Mouse (Mus musculus): ENCODE results near the gene Tagln2.

The Tagln2 gene

DNA sequence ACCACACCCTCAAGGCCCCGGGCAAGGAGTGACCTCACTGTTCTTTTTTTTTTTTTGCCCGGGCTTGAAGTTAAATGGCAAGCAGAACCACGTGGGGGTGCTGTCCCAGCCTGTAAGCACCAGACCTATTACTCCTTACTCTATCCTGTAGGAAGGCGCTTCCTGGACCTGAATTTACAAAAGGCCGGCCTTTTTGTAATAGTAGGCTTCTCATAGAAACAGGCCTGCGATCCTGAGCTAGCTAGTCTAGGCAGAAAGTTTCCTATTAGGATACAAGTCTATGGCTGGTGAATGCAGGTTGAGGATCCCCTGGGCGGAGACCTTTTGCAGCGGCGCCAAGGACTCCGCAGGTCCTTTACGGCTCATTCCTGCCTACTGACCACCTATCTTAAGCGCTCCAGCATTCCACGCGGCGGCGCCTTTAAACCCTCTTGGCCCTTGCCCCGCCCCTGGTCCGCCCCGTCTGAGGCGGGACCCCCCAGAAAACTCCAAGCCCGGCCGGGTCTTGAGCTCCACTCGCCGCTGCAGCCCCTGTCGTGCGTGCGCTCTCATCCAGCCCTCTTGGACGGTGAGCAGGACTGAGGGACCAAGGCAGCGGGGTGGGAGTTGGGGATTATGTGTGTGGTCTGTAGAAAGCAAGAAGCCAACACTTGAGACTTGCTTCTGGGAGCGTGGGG lies at the start of gene Tagln2:
Gene Tagln2, plus strand, starts transcription at position 283 of the 677 bp plus-strand sequence.
- peak; percentile 72 for DNase-seq

DNA sequence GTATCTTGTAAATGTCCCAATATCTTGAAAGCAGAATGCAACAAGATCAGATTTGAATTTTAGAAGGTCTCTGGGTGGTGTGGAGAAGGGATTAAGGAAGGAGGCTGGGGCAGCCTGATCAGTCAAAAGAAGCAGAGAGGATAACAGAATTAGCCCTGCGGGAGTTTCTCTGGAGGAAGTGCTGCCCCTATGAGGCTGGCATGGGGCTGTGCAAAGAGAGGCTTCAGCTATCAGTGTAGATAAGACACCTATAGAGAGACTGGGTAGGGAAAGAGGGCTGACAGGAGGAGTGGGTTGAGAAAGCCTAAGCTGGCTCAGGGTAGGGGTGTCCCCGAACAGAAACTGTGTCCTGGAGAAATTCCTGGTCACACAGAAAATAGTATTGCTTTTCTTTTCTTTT lies 49.6 kb upstream of the Tagln2 start:
- DNase-seq: no peak

DNA sequence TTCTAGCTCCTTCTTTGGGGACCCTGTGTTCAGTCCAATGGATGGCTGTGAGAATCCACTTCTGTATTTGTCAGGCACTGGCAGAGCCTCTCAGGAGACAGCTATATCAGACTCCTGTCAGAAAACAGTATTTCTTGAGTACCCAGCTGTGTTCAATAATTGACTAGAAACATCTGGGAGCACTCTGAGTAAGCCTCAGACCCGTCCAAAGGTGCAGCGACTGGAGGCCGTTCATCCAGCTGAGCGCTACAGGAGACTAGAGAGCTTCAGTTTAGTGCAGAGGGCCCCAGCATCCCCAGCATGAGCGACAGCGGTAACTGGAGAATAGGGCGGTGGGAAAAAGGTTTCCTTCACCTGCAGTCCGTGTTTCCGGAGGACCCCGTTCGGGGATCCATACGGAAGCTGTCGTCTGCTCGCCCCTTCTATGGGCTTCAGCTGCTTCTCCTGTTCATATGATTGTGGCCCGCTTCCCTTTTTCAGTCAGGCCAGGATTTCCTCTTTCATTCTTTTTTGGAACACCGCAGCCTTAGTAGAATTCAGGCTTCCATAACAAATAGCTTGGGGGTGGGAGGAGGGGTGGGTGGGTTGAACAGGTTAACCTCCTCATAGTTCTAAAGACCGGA lies 48.9 kb upstream of the Tagln2 start:
- no peak for DNase-seq

DNA sequence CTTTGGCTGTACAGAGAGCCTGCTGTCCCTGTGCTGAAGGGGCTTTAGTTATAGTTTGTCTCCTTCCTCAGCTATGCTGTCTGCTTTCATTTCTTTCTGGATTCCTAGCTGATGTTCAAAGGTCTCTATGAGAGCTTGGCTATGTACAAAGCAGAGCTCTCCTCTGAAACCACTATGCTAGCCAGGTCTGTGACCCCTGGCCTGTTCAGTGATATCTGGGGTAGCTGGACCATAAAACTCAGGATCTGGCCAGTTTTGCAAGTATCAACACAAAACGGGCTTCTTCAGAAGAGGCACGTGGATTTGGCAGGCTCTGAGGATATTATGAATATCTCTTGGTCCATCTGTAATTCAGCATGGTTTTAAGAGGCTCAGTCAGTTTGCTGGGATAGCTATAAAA lies 46.9 kb upstream of the Tagln2 start:
- no peak for DNase-seq

GRCm38 (mm10) chr1:172453810-172454209 lies 46.0 kb upstream of the Tagln2 start:
- no peak for DNase-seq

GRCm38 (mm10) chr1:172455416-172455815 lies 44.4 kb upstream of the Tagln2 start:
- peak; percentile 44 for DNase-seq

GRCm38 (mm10) chr1:172456001-172456677 lies 43.7 kb upstream of the Tagln2 start:
- DNase-seq: no peak

- DNase-seq: no peak
Observed at GRCm38 (mm10) chr1:172457196-172457595, 42.7 kb upstream of the Tagln2 start.

DNA sequence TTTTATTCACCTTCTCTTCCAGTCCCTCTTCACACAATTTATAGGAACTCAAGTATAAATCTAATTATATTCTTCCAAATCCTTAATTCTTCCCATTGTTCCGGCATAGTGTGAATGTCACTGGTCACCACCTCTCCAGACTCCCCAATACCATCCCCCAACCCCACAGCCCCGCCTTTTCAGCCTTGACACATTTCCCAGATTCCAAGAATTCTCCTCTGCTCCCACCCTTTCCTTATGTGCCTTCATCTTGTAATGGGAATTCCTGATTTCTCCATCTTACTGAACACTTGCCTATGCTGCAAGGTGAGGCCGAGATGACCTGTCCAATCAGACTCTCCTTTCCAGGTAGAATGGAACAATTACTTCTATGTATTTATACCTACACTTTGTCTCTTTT lies 41.8 kb upstream of the Tagln2 start:
- DNase-seq: no peak

DNA sequence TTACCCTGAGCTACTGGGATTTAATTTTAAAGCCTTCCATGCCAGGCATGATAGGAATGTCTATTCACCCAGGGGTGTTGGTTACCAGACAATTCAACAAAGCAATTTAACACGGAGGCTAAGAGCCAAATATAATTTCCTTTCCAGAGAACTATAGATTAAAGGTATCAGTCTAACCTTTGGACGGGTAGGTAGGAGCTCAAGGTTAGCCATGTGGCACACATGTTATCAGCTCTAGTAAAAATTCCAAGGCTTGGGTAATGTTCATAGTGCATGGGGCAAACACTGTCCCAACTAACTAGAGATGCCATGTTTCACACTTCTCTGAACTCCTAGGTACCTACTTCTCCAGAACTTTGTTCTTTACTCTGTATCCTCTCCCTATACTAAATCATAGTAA lies 38.2 kb upstream of the Tagln2 start:
- DNase-seq: no peak

DNA sequence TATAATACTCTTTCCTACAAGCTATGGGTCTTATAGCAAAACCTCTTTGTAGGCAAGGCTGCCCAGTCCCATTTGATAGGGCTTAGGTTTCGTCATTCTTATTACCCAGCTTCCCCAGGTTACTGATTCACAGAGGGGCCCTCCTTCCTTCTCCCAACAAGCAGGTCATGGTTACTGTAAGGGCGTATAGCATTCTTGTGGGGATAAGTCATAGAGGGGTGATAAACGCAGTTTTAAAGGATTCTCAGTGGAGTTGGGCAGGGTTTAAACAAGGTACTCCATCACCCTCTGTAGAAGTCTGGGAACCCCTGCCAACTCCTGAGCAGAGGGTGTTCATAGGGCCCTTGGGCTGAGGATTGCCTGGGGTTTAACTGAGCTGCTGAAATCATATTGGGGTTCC lies 37.3 kb upstream of the Tagln2 start:
- no peak for DNase-seq

- DNase-seq: no peak
Observed at GRCm38 (mm10) chr1:172463387-172464333, 36.2 kb upstream of the Tagln2 start.

GRCm38 (mm10) chr1:172468301-172468877 lies 31.5 kb upstream of the Tagln2 start:
- DNase-seq: no peak

DNA sequence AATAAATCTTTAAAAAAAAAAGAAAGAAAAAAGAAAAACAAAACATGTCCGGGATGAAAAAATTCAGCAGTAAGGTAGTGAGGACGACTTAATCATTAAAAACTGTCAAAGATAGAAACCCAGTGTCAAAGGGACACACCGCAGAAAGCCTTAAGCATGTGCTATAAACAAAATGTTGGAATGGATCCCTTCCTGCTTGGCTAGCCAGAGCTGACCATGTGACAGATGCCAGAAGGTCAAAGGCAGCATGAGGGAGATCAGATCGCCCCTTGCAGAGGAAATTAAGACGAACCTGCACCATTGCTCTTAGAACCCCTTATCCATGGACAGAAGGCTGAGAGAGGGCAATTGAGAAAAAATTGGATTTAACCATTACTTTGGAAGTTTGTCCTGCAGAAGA lies 30.5 kb upstream of the Tagln2 start:
- no peak for DNase-seq

DNA sequence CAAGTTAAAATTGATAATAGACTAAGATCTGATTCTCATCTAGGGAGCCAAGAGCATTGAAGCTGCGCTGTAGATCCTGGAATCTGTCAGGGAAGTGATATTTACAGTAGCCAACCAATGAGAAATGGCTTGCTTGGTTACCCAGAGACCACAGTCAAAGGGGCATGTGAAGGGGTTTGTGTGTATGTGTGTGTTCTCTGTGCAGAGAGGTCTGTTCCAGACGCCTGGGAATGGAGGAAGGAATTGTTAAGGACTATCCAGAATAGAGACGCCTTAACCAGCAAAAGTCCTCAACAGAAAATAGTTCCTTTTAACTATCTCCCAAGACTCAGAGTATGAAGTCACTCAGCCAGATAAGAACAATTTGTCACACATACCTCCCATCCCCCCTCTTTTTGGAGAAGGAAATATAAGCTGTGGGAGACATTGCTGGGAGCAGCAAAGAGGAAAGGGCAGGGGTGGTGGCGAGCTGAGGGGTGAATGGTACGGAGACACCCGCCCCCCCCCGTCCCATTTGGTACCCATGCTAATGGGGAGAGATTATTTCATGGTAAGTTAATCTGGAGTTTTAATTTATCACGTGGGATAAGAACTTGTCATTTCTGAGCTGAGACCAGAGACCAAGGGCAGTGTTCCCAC lies 29.9 kb upstream of the Tagln2 start:
- no peak for DNase-seq

GRCm38 (mm10) chr1:172472909-172473308 lies 26.9 kb upstream of the Tagln2 start:
- DNase-seq: no peak

GRCm38 (mm10) chr1:172474196-172474595 lies 25.7 kb upstream of the Tagln2 start:
- no peak for DNase-seq

GRCm38 (mm10) chr1:172475054-172475741 lies 24.6 kb upstream of the Tagln2 start, which contains the start of gene Slamf9:
Slamf9 (plus strand) TSS chr1:172475358.
- DNase-seq: no peak

DNA sequence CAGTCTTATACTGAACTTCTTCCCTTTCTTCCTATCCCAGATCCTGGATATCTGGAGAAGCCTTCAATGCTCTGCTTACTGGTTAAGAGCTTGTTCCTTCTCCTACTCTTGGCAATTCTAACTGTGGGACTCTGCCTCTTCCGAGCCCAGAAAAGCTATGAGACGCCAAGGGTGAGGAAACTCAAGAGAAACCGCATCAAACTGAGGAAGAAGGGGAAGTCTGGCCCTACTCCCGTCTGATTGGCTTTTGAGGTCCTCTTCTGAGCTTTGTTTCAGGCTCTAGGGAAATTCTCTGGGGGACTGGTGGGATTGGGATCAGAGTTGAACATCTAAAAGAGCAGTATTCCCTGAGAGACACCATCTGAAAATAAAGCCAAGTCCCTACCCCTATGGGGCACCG lies 21.8 kb upstream of the Tagln2 start:
- no peak for DNase-seq

- no peak for DNase-seq
Observed at GRCm38 (mm10) chr1:172480376-172480775, 19.5 kb upstream of the Tagln2 start.

GRCm38 (mm10) chr1:172481111-172481510 lies 18.7 kb upstream of the Tagln2 start:
- no peak for DNase-seq
